Mouse (Mus musculus): ENCODE data around the gene Irgq. TPM values are rescaled to one million over a fixed set of nuclear protein-coding genes. Genes with fewer than 3 reads are reported as not detected.

The Irgq gene
- polyA plus RNA-seq, 1 experiment from 2014 or later = 1.3 TPM

DNA sequence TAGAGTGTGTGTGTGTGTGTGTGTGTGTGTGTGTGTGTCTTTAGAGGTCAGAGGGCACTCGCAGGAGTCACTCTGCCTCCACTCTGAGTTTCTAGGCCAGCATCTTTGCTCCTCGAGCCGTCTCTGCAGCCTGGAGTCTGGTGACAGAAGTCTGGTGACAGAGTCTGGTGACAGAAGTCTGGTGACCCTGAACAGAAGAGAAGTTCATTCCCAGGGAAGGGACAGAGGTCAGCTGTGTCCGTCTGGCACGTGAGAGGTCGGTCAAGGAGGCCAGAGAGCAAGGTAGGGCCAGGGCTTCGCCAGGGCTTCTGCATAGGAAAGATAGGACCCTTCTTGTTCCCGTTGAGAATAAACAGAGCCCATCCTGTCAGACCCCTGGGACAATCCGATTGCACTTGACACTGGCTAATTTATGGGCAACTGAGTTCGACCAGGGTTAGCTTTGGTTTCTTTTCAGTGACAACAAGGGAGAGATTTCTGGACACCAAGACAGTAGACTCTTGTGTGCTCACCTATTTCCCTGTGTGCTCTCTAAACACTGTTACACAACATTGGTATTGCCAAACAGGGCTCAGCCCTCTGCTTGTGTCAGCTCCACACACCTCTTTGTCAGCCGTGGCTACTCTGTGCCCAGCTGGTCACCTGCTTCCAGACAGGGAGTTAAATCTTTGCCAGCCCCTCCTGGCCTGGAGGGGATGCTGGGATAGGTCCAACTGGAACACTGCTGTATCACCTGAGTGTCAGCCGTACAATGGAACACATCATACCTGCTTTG is 21.7 kb downstream of the Irgq start:
- peak; percentile 94 for ATAC-seq (ENCODE audit: low read depth)
- Histone ChIP-seq H3K36me3 (ENCODE audit: control insufficient read depth, insufficient read depth) (peaks cover 8% of the 10 kb centered on the region), H3K9me3 (replicated peaks; ENCODE audit: control insufficient read depth, low read length) (no peaks in the 10 kb centered on the region), H3K4me3 (ENCODE audit: low read depth, low read length) (no peak overlapping the region), H3K9ac (ENCODE audit: low read depth, low read length) (no peak overlapping the region), H3K4me1 (ENCODE audit: control insufficient read depth, low read depth, low read length) (peaks cover 10% of the 10 kb centered on the region), H3K4me2 (ENCODE audit: low read depth, low read length) (peak overlapping the region; percentile 20), H3K27me3 (ENCODE audit: control insufficient read depth, insufficient read depth, low read depth, low read length) (no peaks in the 10 kb centered on the region), H3K27ac (ENCODE audit: low read length) (peak overlapping the region; percentile 73)
- WGBS (ENCODE audit: insufficient replicate concordance) = 64% methylated on average over 12 of the region's 12 CpGs

DNA sequence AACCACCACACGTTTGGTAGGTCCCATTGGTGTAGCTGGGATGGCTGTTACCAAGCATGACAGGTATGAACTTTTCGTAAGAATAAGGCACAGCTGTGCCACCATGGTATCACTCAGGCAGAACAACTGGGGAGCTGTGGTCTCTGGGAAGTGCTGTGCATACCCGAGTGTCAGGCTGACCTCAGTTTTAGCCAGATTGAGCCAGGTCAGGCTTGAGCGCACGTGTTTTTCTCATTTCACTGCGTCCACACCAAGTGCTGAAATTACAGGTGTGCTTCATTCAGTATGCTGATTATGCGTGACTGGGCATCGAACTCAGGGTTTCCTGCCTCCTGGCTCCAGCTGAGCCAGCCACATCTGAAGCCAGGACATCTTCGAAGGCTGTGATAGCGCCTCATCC is 25.3 kb downstream of the Irgq start:
- no peak for ATAC-seq (ENCODE audit: low read depth)
- Histone ChIP-seq H3K27me3 (ENCODE audit: control insufficient read depth, insufficient read depth, low read depth, low read length) (no peaks in the 10 kb centered on the region), H3K4me1 (ENCODE audit: control insufficient read depth, low read depth, low read length) (peaks cover 2% of the 10 kb centered on the region), H3K9ac (ENCODE audit: low read depth, low read length) (no peak overlapping the region), H3K36me3 (ENCODE audit: control insufficient read depth, insufficient read depth) (peaks cover 8% of the 10 kb centered on the region), H3K4me3 (ENCODE audit: low read depth, low read length) (no peak overlapping the region), H3K27ac (ENCODE audit: low read length) (no peak overlapping the region), H3K4me2 (ENCODE audit: low read depth, low read length) (no peak overlapping the region), H3K9me3 (replicated peaks; ENCODE audit: control insufficient read depth, low read length) (no peaks in the 10 kb centered on the region)
- 83% methylated on average over 10 of the region's 10 CpGs for whole genome bisulfite sequencing (ENCODE audit: insufficient replicate concordance)

DNA sequence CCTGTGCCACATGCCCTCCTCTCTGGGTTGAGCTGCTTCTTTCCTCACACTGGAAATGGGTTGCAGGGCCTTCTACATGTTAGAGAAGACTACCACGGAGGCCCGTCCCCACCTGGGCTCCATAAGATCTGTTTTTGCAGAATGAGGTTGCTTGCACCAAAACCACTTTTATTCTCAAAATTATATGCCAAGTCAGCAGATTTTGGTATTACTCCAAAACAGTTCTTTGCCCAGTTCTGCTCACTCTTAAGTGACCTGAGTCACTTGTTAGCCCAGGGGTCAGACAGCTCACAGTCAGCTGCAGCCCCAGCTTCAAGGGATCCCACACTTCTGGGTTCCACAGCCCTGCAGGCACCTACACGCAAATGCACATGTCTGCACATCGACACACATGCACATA is 31.0 kb downstream of the Irgq start:
- WGBS (ENCODE audit: insufficient replicate concordance) = 82% methylated on average over 4 of the region's 4 CpGs
- Histone ChIP-seq H3K36me3 (ENCODE audit: control insufficient read depth, insufficient read depth) (peaks cover 12% of the 10 kb centered on the region), H3K9ac (ENCODE audit: low read depth, low read length) (no peak overlapping the region), H3K4me2 (ENCODE audit: low read depth, low read length) (no peak overlapping the region), H3K4me3 (ENCODE audit: low read depth, low read length) (no peak overlapping the region), H3K27me3 (ENCODE audit: control insufficient read depth, insufficient read depth, low read depth, low read length) (no peaks in the 10 kb centered on the region), H3K4me1 (ENCODE audit: control insufficient read depth, low read depth, low read length) (no peaks in the 10 kb centered on the region), H3K27ac (ENCODE audit: low read length) (no peak overlapping the region), H3K9me3 (replicated peaks; ENCODE audit: control insufficient read depth, low read length) (no peaks in the 10 kb centered on the region)
- ATAC-seq (ENCODE audit: low read depth) = no peak

DNA sequence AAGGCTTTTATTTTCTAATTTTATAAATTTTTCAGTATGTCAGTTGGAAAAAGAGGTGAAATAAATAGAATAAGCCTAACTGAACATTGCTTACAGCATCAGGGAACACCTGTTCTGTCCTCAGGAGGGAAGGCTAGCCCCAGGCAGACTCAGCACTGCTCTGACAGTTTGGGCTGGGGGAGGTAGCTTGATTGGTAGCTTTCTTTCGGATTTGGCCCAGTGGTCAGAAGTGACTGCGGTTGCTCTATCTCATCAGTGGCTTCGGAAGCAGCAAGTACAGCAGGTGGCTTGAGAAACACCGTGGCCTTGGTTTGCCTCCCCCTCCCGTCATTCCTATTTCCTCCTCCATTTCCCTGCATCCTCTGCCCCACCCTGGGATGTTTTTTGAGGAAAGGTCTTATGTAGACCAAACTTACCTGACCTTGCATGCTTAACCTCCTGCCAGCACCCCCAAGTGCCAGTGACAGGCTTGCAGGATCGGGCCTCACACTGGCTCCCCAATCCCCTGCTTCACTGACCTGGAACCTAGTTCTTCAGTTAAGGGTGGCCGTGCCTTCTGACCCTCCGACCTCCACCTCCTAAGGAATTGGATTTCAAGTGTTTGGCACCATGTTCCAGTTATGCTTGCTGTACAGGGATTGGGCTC is 32.8 kb downstream of the Irgq start:
- Histone ChIP-seq H3K4me1 (ENCODE audit: control insufficient read depth, low read depth, low read length) (no peaks in the 10 kb centered on the region), H3K27ac (ENCODE audit: low read length) (no peak overlapping the region), H3K27me3 (ENCODE audit: control insufficient read depth, insufficient read depth, low read depth, low read length) (no peaks in the 10 kb centered on the region), H3K9me3 (replicated peaks; ENCODE audit: control insufficient read depth, low read length) (no peaks in the 10 kb centered on the region), H3K4me3 (ENCODE audit: low read depth, low read length) (no peak overlapping the region), H3K36me3 (ENCODE audit: control insufficient read depth, insufficient read depth) (peaks cover 25% of the 10 kb centered on the region), H3K4me2 (ENCODE audit: low read depth, low read length) (no peak overlapping the region), H3K9ac (ENCODE audit: low read depth, low read length) (no peak overlapping the region)
- no peak for ATAC-seq (ENCODE audit: low read depth)
- 75% methylated on average over 8 of the region's 8 CpGs for WGBS (ENCODE audit: insufficient replicate concordance)

DNA sequence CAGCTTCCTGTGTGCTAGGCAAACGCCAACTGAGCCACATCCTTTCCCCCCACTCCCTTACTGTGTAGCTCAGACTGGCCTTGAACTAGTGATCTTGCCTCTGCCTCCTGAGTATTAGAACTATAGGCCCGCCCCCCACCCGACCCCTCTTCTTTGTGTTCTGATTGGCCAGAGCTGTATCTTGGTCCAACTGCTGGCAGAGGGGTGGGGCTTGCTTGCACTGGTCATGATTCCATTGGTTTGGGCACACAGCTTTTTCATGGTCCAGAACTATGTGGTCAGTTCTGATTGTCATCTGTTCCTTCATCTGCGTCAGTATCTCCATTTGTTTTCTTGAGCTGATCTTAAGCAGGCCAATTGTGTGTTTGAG is 33.3 kb downstream of the Irgq start:
- no peak for ATAC-seq (ENCODE audit: low read depth)
- H3K4me3 ChIP-seq (ENCODE audit: low read depth, low read length) = no peak overlapping the region
- WGBS (ENCODE audit: insufficient replicate concordance) = 67% methylated on average over 4 of the region's 4 CpGs
- H3K4me2 ChIP-seq (ENCODE audit: low read depth, low read length) = no peak overlapping the region
- no peaks in the 10 kb centered on the region for H3K27me3 ChIP-seq (ENCODE audit: control insufficient read depth, insufficient read depth, low read depth, low read length)
- H3K9me3 ChIP-seq (replicated peaks; ENCODE audit: control insufficient read depth, low read length) = no peaks in the 10 kb centered on the region
- H3K9ac ChIP-seq (ENCODE audit: low read depth, low read length) = no peak overlapping the region
- H3K4me1 ChIP-seq (ENCODE audit: control insufficient read depth, low read depth, low read length) = no peaks in the 10 kb centered on the region
- H3K27ac ChIP-seq (ENCODE audit: low read length) = no peak overlapping the region
- H3K36me3 ChIP-seq (ENCODE audit: control insufficient read depth, insufficient read depth) = peaks cover 25% of the 10 kb centered on the region

DNA sequence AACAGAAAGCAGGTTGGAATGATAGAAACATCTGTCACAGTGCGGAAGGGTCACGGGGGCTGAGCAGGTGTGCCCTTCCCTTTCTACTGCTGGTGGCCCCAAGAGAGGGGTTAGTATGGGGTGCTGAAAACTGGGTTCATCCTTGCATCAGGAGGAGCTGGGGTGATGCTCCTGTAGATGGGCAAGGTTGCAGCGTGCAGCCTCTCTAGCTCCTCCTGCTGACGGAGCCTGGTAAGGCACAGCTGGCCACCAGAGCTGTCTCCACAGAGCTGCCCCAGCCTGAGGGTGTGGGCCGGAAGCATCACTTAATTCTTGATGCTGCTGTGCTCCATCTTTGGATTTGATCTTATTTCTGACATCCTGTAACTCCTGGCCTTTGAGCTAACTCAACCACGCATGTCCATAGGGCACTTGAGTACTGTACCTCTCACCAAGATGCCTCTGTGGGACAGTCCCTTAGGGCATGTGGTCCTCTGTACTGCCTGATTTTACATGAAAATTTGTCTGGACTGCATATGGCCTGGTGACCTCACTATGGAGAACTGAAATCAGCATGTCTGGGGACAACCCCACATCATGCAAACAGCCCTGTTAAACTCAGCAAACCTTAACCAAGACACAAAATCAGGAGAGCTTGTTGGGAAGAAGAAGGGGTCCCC is 34.2 kb downstream of the Irgq start:
- WGBS (ENCODE audit: insufficient replicate concordance) = 58% methylated on average over 6 of the region's 6 CpGs
- Histone ChIP-seq H3K27me3 (ENCODE audit: control insufficient read depth, insufficient read depth, low read depth, low read length) (no peaks in the 10 kb centered on the region), H3K4me1 (ENCODE audit: control insufficient read depth, low read depth, low read length) (no peaks in the 10 kb centered on the region), H3K9ac (ENCODE audit: low read depth, low read length) (no peak overlapping the region), H3K27ac (ENCODE audit: low read length) (no peak overlapping the region), H3K36me3 (ENCODE audit: control insufficient read depth, insufficient read depth) (peaks cover 25% of the 10 kb centered on the region), H3K4me3 (ENCODE audit: low read depth, low read length) (no peak overlapping the region), H3K4me2 (ENCODE audit: low read depth, low read length) (no peak overlapping the region), H3K9me3 (replicated peaks; ENCODE audit: control insufficient read depth, low read length) (no peaks in the 10 kb centered on the region)
- peak; percentile 49; the same call in 1 of the 2 replicates for ATAC-seq (ENCODE audit: low read depth)

DNA sequence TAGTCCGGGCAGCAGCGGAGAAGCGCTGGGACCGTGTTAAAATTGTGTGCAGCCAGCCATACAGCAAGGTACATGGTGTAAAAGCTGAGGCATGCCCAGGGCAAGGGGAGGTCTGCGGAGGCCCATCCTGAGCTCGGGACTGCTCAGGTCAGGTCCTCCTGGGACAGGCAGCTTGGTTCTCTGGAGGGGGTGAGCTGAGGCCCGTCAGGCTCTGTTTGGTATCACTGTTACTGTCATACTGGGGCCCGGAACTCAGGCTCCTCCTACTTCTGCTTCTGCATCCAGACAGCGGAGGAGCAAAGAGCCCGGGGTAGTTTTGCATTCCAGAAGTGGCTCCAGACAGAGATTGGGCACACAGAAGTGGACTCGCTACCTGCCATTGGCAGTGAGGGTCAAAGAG is 35.1 kb downstream of the Irgq start:
- WGBS (ENCODE audit: insufficient replicate concordance) = 86% methylated on average over 11 of the region's 11 CpGs
- Histone ChIP-seq H3K27me3 (ENCODE audit: control insufficient read depth, insufficient read depth, low read depth, low read length) (no peaks in the 10 kb centered on the region), H3K9me3 (replicated peaks; ENCODE audit: control insufficient read depth, low read length) (no peaks in the 10 kb centered on the region), H3K9ac (ENCODE audit: low read depth, low read length) (no peak overlapping the region), H3K4me2 (ENCODE audit: low read depth, low read length) (no peak overlapping the region), H3K36me3 (ENCODE audit: control insufficient read depth, insufficient read depth) (peaks cover 25% of the 10 kb centered on the region), H3K4me1 (ENCODE audit: control insufficient read depth, low read depth, low read length) (no peaks in the 10 kb centered on the region), H3K27ac (ENCODE audit: low read length) (no peak overlapping the region), H3K4me3 (ENCODE audit: low read depth, low read length) (no peak overlapping the region)
- ATAC-seq (ENCODE audit: low read depth) = no peak

DNA sequence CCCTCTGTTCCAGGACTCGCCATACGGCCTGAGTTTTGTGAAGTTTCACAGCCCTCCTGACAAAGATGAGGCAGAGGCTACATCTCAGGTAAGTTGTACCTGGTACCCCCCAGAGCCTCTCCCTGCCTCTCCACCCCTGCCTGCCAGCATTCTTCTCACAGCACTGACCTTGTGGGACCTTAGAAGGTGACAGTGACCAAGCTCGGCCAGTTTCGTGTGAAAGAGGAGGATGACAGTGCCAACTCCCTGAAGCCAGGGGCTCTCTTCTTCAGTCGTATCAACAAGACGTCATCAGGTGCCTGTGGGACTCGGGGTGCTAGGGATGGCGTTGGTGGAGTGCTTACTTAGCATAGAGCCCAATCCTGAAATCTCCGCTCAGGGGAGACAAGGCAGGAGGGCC is 35.7 kb downstream of the Irgq start:
- WGBS (ENCODE audit: insufficient replicate concordance) = 79% methylated on average over 9 of the region's 9 CpGs
- no peaks in the 10 kb centered on the region for H3K9me3 ChIP-seq (replicated peaks; ENCODE audit: control insufficient read depth, low read length)
- H3K4me1 ChIP-seq (ENCODE audit: control insufficient read depth, low read depth, low read length) = no peaks in the 10 kb centered on the region
- peaks cover 25% of the 10 kb centered on the region for H3K36me3 ChIP-seq (ENCODE audit: control insufficient read depth, insufficient read depth)
- no peak overlapping the region for H3K4me3 ChIP-seq (ENCODE audit: low read depth, low read length)
- H3K27ac ChIP-seq (ENCODE audit: low read length) = no peak overlapping the region
- no peaks in the 10 kb centered on the region for H3K27me3 ChIP-seq (ENCODE audit: control insufficient read depth, insufficient read depth, low read depth, low read length)
- no peak overlapping the region for H3K4me2 ChIP-seq (ENCODE audit: low read depth, low read length)
- no peak for ATAC-seq (ENCODE audit: low read depth)
- H3K9ac ChIP-seq (ENCODE audit: low read depth, low read length) = no peak overlapping the region

DNA sequence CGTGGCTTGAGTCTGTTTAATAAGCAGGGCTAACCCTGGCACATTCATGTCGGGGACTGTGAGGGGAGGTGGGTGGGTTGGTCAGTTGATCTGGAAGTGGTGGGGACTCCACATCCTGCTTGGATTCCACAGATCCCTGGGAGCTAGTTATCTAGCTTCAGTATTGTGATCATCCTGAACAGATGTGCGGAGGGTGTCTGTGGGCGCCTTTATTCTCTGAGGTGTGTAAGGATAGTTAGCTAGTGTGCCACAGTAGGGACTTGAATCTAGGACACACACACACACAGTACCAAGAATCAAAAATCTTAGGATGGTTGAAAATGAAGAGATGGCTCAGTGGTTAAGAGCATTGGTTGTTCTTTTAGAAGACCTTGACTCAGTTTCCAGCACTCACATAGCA is 38.0 kb downstream of the Irgq start:
- H3K27ac ChIP-seq (ENCODE audit: low read length) = no peak overlapping the region

More for the DNA sequence above, 38.0 kb downstream of the Irgq start:
- H3K9ac ChIP-seq (ENCODE audit: low read depth, low read length) = no peak overlapping the region
- no peak for ATAC-seq (ENCODE audit: low read depth)
- H3K9me3 ChIP-seq (replicated peaks; ENCODE audit: control insufficient read depth, low read length) = no peaks in the 10 kb centered on the region
- H3K36me3 ChIP-seq (ENCODE audit: control insufficient read depth, insufficient read depth) = peaks cover 22% of the 10 kb centered on the region
- H3K4me3 ChIP-seq (ENCODE audit: low read depth, low read length) = no peak overlapping the region
- no peaks in the 10 kb centered on the region for H3K27me3 ChIP-seq (ENCODE audit: control insufficient read depth, insufficient read depth, low read depth, low read length)
- no peak overlapping the region for H3K4me2 ChIP-seq (ENCODE audit: low read depth, low read length)
- WGBS (ENCODE audit: insufficient replicate concordance) = 79% methylated on average over 4 of the region's 4 CpGs
- peaks cover under 1% of the 10 kb centered on the region; the same call in 1 of the 2 replicates for H3K4me1 ChIP-seq (ENCODE audit: control insufficient read depth, low read depth, low read length)

Measured in liver, embryonic 16.5 days (tissue).